Mouse (Mus musculus) Patski (cell line): ENCODE measurements at regions not wholly inside any gene's neighbourhood (a gene's known extent, or its start where the extent isn't known, plus 50 kb on each side); places are given as distances from the start of the nearest gene placed in this dataset.

ENCODE experiments used
- ATAC-seq: fragments of 100-300 bp; one replicate; pipeline ENCODE4 v1.8.0; 2021
- CTCF ChIA-PET: fragments of 350-600 bp; sonication (Branson Sonifier 250); formaldehyde crosslinking; loops from one replicate; lab custom pipeline; 2022; ENCODE audit warnings: inconsistent platforms; lab: Charles Lee
- POLR2A ChIA-PET: fragments of 350-600 bp; sonication (Branson Sonifier 250); formaldehyde crosslinking; loops from one replicate; lab custom pipeline; 2022; ENCODE audit warnings: antibody characterized with exemption, inconsistent platforms; lab: Charles Lee
- DNase-seq: peaks from one replicate; pipeline ENCODE4 v3.0.0-alpha.2; 2011; ENCODE audit warnings: low read depth, low spot score
- H3K27me3 ChIP-seq: fragments of 371-371 bp; one replicate; pipeline ENCODE4 v1.5.1; 2021
- CTCF ChIP-seq: fragments of 100-300 bp; IDR thresholded peaks from one replicate; pipeline ENCODE4 v1.5.1; 2021
- in situ Hi-C: fragments of 300-500 bp; cut with MboI; formaldehyde crosslinking; loops from 3 replicates; pipeline ENCODE4 v1.11.1; 2018; ENCODE audit warnings: low pct_unique_long_range_greater_than_20kb, mixed read lengths

GRCm38 (mm10) chr10:70373207-70373606 is 67.1 kb upstream of the Fam13c start:
- DNase-seq: no peak

GRCm38 (mm10) chr10:70373836-70374235 is 66.4 kb upstream of the Fam13c start:
- in situ Hi-C loops: no loop called here
- TF ChIP-seq CTCF: no peak
- no peak for DNase-seq
- no peak for ATAC-seq
- ChIA-PET CTCF (interaction anchor here (1.3 to 1.5 kb wide), 2 partner anchors 44 to 122 kb away, joined by 4 to 7 read pairs; no protein-coding TSS in a partner anchor), POLR2A (interaction anchor here (0.9 kb wide), 1 partner anchor 54 kb away, joined by 3 read pairs; no protein-coding TSS in a partner anchor)
- H3K27me3 ChIP-seq: no peaks in the 10 kb centered on the region

More at GRCm38 (mm10) chr10:70373207-70373606, 67.1 kb upstream of the Fam13c start:
- in situ Hi-C loops: no loop called here
- POLR2A ChIA-PET: interaction anchor here (0.9 kb wide), 1 partner anchor 55 kb away, joined by 3 read pairs; no protein-coding TSS in a partner anchor
- H3K27me3 ChIP-seq: no peaks in the 10 kb centered on the region
- no peak for TF ChIP-seq CTCF
- no peak for ATAC-seq
- CTCF ChIA-PET: interaction anchor here (0.9 to 1.5 kb wide), 3 partner anchors 8 to 123 kb away, joined by 3 to 7 read pairs (median 4); no protein-coding TSS in a partner anchor

- in situ Hi-C loops: no loop called here
- no peak for DNase-seq
- TF ChIP-seq CTCF: no peak
Measured at GRCm38 (mm10) chr10:70374726-70375125, 65.6 kb upstream of the Fam13c start.

GRCm38 (mm10) chr10:70380041-70380651 is 60.1 kb upstream of the Fam13c start:
- ChIA-PET CTCF (interaction anchor here (0.9 to 2.7 kb wide), 5 partner anchors 8 to 434 kb away, joined by 3 to 12 read pairs (median 5); no protein-coding TSS in a partner anchor), POLR2A (interaction anchor here (0.6 kb wide), 1 partner anchor 534 kb away, joined by 3 read pairs; no protein-coding TSS in a partner anchor)
- no peak for TF ChIP-seq CTCF
- H3K27me3 ChIP-seq: no peaks in the 10 kb centered on the region
- DNase-seq (no peak), ATAC-seq (no peak)
- in situ Hi-C loops: no loop called here

More at GRCm38 (mm10) chr10:70374726-70375125, 65.6 kb upstream of the Fam13c start:
- no peak for ATAC-seq
- ChIA-PET POLR2A (interaction anchor here (0.6 kb wide), 2 partner anchors 47 to 156 kb away, joined by 3 read pairs; no protein-coding TSS in a partner anchor), CTCF (no interaction called here)
- H3K27me3 ChIP-seq: no peaks in the 10 kb centered on the region

DNA sequence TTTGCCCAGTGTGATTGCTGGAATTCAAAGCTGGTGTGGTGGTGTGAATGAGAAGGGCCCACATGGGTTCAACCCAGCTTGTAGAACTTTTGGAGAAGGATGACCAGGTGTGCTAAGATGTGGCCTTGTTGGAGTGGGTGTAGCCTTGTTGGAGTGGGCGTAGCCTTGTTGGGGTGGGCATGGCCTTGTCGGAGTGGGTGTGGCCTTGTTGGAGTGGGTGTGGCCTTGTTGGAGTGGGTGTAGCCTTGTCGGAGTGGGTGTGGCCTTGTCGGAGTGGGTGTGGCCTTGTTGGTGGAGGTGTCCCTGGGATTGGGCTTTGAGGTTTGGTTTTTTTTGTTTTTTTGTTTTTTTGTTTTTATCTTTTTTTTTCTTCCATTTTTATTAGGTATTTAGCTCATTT is 55.6 kb upstream of the Fam13c start:
- no peaks in the 10 kb centered on the region for H3K27me3 ChIP-seq
- no peak for DNase-seq
- in situ Hi-C loops: no loop called here
- ChIA-PET POLR2A (no interaction called here), CTCF (no interaction called here)
- no peak for TF ChIP-seq CTCF
- ATAC-seq: no peak

DNA sequence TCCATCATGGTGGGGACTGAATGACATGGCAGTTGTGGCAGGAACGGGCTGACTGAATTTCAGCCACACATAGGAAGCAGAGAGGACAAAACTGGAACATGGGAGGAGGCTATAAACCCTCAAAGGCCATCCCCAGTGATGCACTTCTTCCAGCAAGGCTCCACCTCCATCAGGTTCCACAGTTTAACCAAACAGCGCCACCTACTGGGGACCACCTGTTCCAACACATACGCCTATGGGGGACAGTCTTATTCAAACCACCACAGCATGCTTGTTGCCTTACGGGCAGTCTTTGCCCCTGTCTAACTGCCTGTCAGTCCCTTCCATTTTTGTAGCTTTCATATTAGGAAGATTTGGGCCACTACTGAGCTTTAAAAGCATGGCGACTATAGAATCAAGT is 52.6 kb upstream of the Fam13c start:
- in situ Hi-C loops: no loop called here
- POLR2A ChIA-PET: no interaction called here
- no peak for TF ChIP-seq CTCF
- no peaks in the 10 kb centered on the region for H3K27me3 ChIP-seq
- DNase-seq (no peak), ATAC-seq (no peak)
- CTCF ChIA-PET: interaction anchor here (1.6 kb wide), 1 partner anchor 9 kb away, joined by 5 read pairs; no protein-coding TSS in a partner anchor
